Mouse (Mus musculus): ENCODE measurements around the gene Gpc6. TPM values are rescaled to one million over a fixed set of nuclear protein-coding genes. Genes with fewer than 3 reads are reported as not detected.

The Gpc6 gene
- polyA plus RNA-seq, 1 experiment from 2014 or later, result 4.4 TPM

- no peak for ATAC-seq (ENCODE audit: low read depth)
- H3K4me1 ChIP-seq (ENCODE audit: control insufficient read depth, low read depth, low read length), result no peaks in the 10 kb centered on the region
- WGBS (ENCODE audit: insufficient replicate concordance), result 29% methylated on average over 3 of the region's 3 CpGs
Observed at GRCm38 (mm10) chr14:117203960-117204359, 278.8 kb downstream of the Gpc6 start.

GRCm38 (mm10) chr14:117214373-117214772 is 289.3 kb downstream of the Gpc6 start:
- Histone ChIP-seq H3K4me3 (ENCODE audit: low read depth, low read length) (no peak overlapping the region), H3K27ac (ENCODE audit: low read length) (no peak overlapping the region), H3K9ac (ENCODE audit: low read depth, low read length) (no peak overlapping the region), H3K4me2 (ENCODE audit: low read depth, low read length) (no peak overlapping the region), H3K9me3 (replicated peaks; ENCODE audit: control insufficient read depth, low read length) (no peaks in the 10 kb centered on the region), H3K27me3 (ENCODE audit: control insufficient read depth, insufficient read depth, low read depth, low read length) (no peaks in the 10 kb centered on the region), H3K36me3 (ENCODE audit: control insufficient read depth, insufficient read depth) (no peaks in the 10 kb centered on the region), H3K4me1 (ENCODE audit: control insufficient read depth, low read depth, low read length) (no peaks in the 10 kb centered on the region)
- ATAC-seq (ENCODE audit: low read depth), result no peak

More at GRCm38 (mm10) chr14:117203960-117204359, 278.8 kb downstream of the Gpc6 start:
- Histone ChIP-seq H3K27me3 (ENCODE audit: control insufficient read depth, insufficient read depth, low read depth, low read length) (no peaks in the 10 kb centered on the region), H3K27ac (ENCODE audit: low read length) (no peak overlapping the region), H3K9ac (ENCODE audit: low read depth, low read length) (no peak overlapping the region), H3K4me2 (ENCODE audit: low read depth, low read length) (no peak overlapping the region), H3K4me3 (ENCODE audit: low read depth, low read length) (no peak overlapping the region), H3K9me3 (replicated peaks; ENCODE audit: control insufficient read depth, low read length) (no peaks in the 10 kb centered on the region), H3K36me3 (ENCODE audit: control insufficient read depth, insufficient read depth) (no peaks in the 10 kb centered on the region)

- H3K4me2 ChIP-seq (ENCODE audit: low read depth, low read length), result no peak overlapping the region
- no peaks in the 10 kb centered on the region for H3K27me3 ChIP-seq (ENCODE audit: control insufficient read depth, insufficient read depth, low read depth, low read length)
- H3K9ac ChIP-seq (ENCODE audit: low read depth, low read length), result no peak overlapping the region
- ATAC-seq (ENCODE audit: low read depth), result no peak
- no peak overlapping the region for H3K27ac ChIP-seq (ENCODE audit: low read length)
- no peaks in the 10 kb centered on the region for H3K4me1 ChIP-seq (ENCODE audit: control insufficient read depth, low read depth, low read length)
- no peak overlapping the region for H3K4me3 ChIP-seq (ENCODE audit: low read depth, low read length)
- H3K9me3 ChIP-seq (replicated peaks; ENCODE audit: control insufficient read depth, low read length), result no peaks in the 10 kb centered on the region
- no peaks in the 10 kb centered on the region for H3K36me3 ChIP-seq (ENCODE audit: control insufficient read depth, insufficient read depth)
Observed at GRCm38 (mm10) chr14:117226920-117227319, 301.8 kb downstream of the Gpc6 start.

- Histone ChIP-seq H3K27me3 (ENCODE audit: control insufficient read depth, insufficient read depth, low read depth, low read length) (no peaks in the 10 kb centered on the region), H3K36me3 (ENCODE audit: control insufficient read depth, insufficient read depth) (no peaks in the 10 kb centered on the region), H3K9me3 (replicated peaks; ENCODE audit: control insufficient read depth, low read length) (no peaks in the 10 kb centered on the region), H3K4me1 (ENCODE audit: control insufficient read depth, low read depth, low read length) (no peaks in the 10 kb centered on the region), H3K4me2 (ENCODE audit: low read depth, low read length) (no peak overlapping the region), H3K9ac (ENCODE audit: low read depth, low read length) (no peak overlapping the region), H3K27ac (ENCODE audit: low read length) (no peak overlapping the region), H3K4me3 (ENCODE audit: low read depth, low read length) (no peak overlapping the region)
- ATAC-seq (ENCODE audit: low read depth), result no peak
- 47% methylated on average over 4 of the region's 4 CpGs for WGBS (ENCODE audit: insufficient replicate concordance)
Observed at GRCm38 (mm10) chr14:117230476-117230875, 305.4 kb downstream of the Gpc6 start.

- WGBS (ENCODE audit: insufficient replicate concordance), result 59% methylated on average over 6 of the region's 6 CpGs
- H3K27ac ChIP-seq (ENCODE audit: low read length), result no peak overlapping the region
- no peak overlapping the region for H3K9ac ChIP-seq (ENCODE audit: low read depth, low read length)
- H3K36me3 ChIP-seq (ENCODE audit: control insufficient read depth, insufficient read depth), result no peaks in the 10 kb centered on the region
- H3K27me3 ChIP-seq (ENCODE audit: control insufficient read depth, insufficient read depth, low read depth, low read length), result no peaks in the 10 kb centered on the region
- H3K9me3 ChIP-seq (replicated peaks; ENCODE audit: control insufficient read depth, low read length), result no peaks in the 10 kb centered on the region
- no peak overlapping the region for H3K4me2 ChIP-seq (ENCODE audit: low read depth, low read length)
- no peak overlapping the region for H3K4me3 ChIP-seq (ENCODE audit: low read depth, low read length)
- no peaks in the 10 kb centered on the region for H3K4me1 ChIP-seq (ENCODE audit: control insufficient read depth, low read depth, low read length)
- ATAC-seq (ENCODE audit: low read depth), result no peak
Observed at GRCm38 (mm10) chr14:117238226-117238625, 313.1 kb downstream of the Gpc6 start.

- no peak overlapping the region for H3K27ac ChIP-seq (ENCODE audit: low read length)
- no peaks in the 10 kb centered on the region for H3K9me3 ChIP-seq (replicated peaks; ENCODE audit: control insufficient read depth, low read length)
- no peak overlapping the region for H3K9ac ChIP-seq (ENCODE audit: low read depth, low read length)
- WGBS (ENCODE audit: insufficient replicate concordance), result 62% methylated on average over 8 of the region's 8 CpGs
- H3K36me3 ChIP-seq (ENCODE audit: control insufficient read depth, insufficient read depth), result no peaks in the 10 kb centered on the region
- H3K4me3 ChIP-seq (ENCODE audit: low read depth, low read length), result no peak overlapping the region
- H3K27me3 ChIP-seq (ENCODE audit: control insufficient read depth, insufficient read depth, low read depth, low read length), result no peaks in the 10 kb centered on the region
- H3K4me1 ChIP-seq (ENCODE audit: control insufficient read depth, low read depth, low read length), result no peaks in the 10 kb centered on the region
- H3K4me2 ChIP-seq (ENCODE audit: low read depth, low read length), result no peak overlapping the region
- ATAC-seq (ENCODE audit: low read depth), result no peak
Observed at GRCm38 (mm10) chr14:117239694-117240427, 314.7 kb downstream of the Gpc6 start.

GRCm38 (mm10) chr14:117245631-117246030 is 320.5 kb downstream of the Gpc6 start:
- no peak for ATAC-seq (ENCODE audit: low read depth)
- Histone ChIP-seq H3K4me3 (ENCODE audit: low read depth, low read length) (no peak overlapping the region), H3K27me3 (ENCODE audit: control insufficient read depth, insufficient read depth, low read depth, low read length) (no peaks in the 10 kb centered on the region), H3K9me3 (replicated peaks; ENCODE audit: control insufficient read depth, low read length) (no peaks in the 10 kb centered on the region), H3K36me3 (ENCODE audit: control insufficient read depth, insufficient read depth) (no peaks in the 10 kb centered on the region), H3K4me2 (ENCODE audit: low read depth, low read length) (no peak overlapping the region), H3K4me1 (ENCODE audit: control insufficient read depth, low read depth, low read length) (no peaks in the 10 kb centered on the region), H3K9ac (ENCODE audit: low read depth, low read length) (no peak overlapping the region), H3K27ac (ENCODE audit: low read length) (no peak overlapping the region)
- 77% methylated on average over 3 of the region's 3 CpGs for WGBS (ENCODE audit: insufficient replicate concordance)

GRCm38 (mm10) chr14:117256192-117256591 is 331.1 kb downstream of the Gpc6 start:
- Histone ChIP-seq H3K9ac (ENCODE audit: low read depth, low read length) (no peak overlapping the region), H3K4me2 (ENCODE audit: low read depth, low read length) (no peak overlapping the region), H3K27me3 (ENCODE audit: control insufficient read depth, insufficient read depth, low read depth, low read length) (no peaks in the 10 kb centered on the region), H3K27ac (ENCODE audit: low read length) (no peak overlapping the region), H3K4me3 (ENCODE audit: low read depth, low read length) (no peak overlapping the region), H3K4me1 (ENCODE audit: control insufficient read depth, low read depth, low read length) (no peaks in the 10 kb centered on the region), H3K36me3 (ENCODE audit: control insufficient read depth, insufficient read depth) (no peaks in the 10 kb centered on the region), H3K9me3 (replicated peaks; ENCODE audit: control insufficient read depth, low read length) (no peaks in the 10 kb centered on the region)
- no peak for ATAC-seq (ENCODE audit: low read depth)
- 62% methylated on average over 4 of the region's 4 CpGs for WGBS (ENCODE audit: insufficient replicate concordance)

- Histone ChIP-seq H3K27me3 (ENCODE audit: control insufficient read depth, insufficient read depth, low read depth, low read length) (no peaks in the 10 kb centered on the region), H3K27ac (ENCODE audit: low read length) (no peak overlapping the region), H3K4me1 (ENCODE audit: control insufficient read depth, low read depth, low read length) (no peaks in the 10 kb centered on the region), H3K4me2 (ENCODE audit: low read depth, low read length) (no peak overlapping the region), H3K9ac (ENCODE audit: low read depth, low read length) (no peak overlapping the region), H3K4me3 (ENCODE audit: low read depth, low read length) (no peak overlapping the region), H3K9me3 (replicated peaks; ENCODE audit: control insufficient read depth, low read length) (no peaks in the 10 kb centered on the region), H3K36me3 (ENCODE audit: control insufficient read depth, insufficient read depth) (no peaks in the 10 kb centered on the region)
- no peak for ATAC-seq (ENCODE audit: low read depth)
Observed at GRCm38 (mm10) chr14:117265653-117266052, 340.5 kb downstream of the Gpc6 start.

All from liver, embryonic 16.5 days (tissue).